Mouse (Mus musculus): ENCODE measurements at regions not wholly inside any gene's neighbourhood (a gene's known extent, or its start where the extent isn't known, plus 50 kb on each side); places are given as distances from the start of the nearest gene placed in this dataset.

DNA sequence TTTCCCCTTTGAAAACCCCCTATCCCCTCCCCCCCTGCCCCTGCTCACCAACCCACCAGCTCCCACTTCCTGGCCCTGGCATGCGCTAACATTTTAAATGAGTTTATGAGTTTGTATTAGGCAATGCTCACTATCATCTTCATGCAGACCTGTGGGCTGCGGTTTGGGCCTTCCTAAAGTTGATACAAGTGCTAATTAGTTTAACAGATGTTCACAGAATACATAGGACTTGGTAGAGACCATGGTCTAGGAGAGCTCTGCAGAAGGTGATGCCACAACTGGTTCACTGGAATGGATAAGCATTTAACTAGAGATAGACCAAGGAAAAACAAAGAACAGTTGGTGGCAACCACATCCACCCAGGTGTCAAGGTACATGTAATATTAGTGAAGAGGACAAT lies 324.1 kb upstream of the Sox11 start:
- no peak for TF ChIP-seq CTCF (IDR thresholded peaks at IDR 0.05; ENCODE audit: control insufficient read depth, insufficient read depth, low read length)
- TF ChIP-seq POLR2A (IDR thresholded peaks at IDR 0.05; ENCODE audit: borderline replicate concordance, control insufficient read depth, low read depth, low read length), result no peak

All from bone marrow, adult 2 months (tissue).